Mouse (Mus musculus) ES-Bruce4 (cell line): Measurements from ENCODE around the gene Mchr1.

Experiments
- CTCF ChIP-seq: IDR thresholded peaks from one replicate; pipeline ENCODE4 v1.8.1; 2011; ENCODE audit warnings: low read depth, low read length
- EP300 ChIP-seq: IDR thresholded peaks from 2 replicates; pipeline ENCODE4 v1.6.1; 2011; ENCODE audit warnings: low read depth, low read length; ENCODE audit not compliant: insufficient read depth
- POLR2A ChIP-seq: IDR thresholded peaks from one replicate; pipeline ENCODE4 v1.8.1; 2011; ENCODE audit warnings: low read length; ENCODE audit not compliant: insufficient read depth

DNA sequence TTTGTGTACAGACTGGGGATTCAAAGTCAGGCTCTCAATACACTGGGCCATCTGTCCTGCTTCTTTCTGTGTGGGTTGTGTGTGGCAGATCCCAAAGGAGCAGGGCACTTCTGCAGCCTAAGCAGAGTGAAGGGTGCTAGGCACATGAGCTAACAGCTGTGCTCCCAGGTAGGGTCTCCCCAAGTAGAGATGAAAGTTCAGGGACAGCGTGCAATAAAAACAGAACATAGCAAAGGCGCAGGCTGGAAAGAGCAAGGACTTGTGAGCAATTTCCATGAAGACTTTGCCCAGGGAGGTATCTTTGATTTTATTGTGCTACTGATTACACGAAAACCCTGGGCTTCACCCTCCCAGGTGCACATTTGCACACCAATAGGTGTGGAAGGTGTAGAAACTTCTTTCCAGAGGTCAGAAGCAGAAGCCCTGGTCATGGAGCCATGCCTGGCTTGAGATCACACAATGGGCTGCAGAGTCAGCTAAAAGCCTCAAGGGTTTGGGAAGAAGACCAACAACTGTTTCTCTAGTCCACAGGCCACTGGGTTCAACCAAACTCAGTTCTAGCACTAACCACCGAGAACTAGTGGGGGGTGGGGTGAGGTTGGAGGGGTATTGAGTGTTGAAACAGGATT is 13.8 kb downstream of the Mchr1 start:
- TF ChIP-seq EP300, result no peak
- TF ChIP-seq CTCF, result no peak
- no peak for TF ChIP-seq POLR2A
